Mouse (Mus musculus) hindbrain, postnatal 0 days (tissue): Measurements from ENCODE around the gene Gatad2b. TPM values are rescaled to one million over a fixed set of nuclear protein-coding genes. Genes with fewer than 3 reads are reported as not detected.

ENCODE experiments used
- ATAC-seq: fragments of 200-750 bp; cut with Nextera tagmentation; 2 replicates; pipeline ENCODE4 v1.8.0; 2017; ENCODE audit warnings: mild to moderate bottlenecking, moderate TSS enrichment, moderate library complexity
- DNase-seq: peaks from one replicate; pipeline ENCODE4 v3.0.0-alpha.2; 2015; ENCODE audit warnings: low spot score
- H3K27ac ChIP-seq: fragments of 300-500 bp; sonication (generic); 2 replicates; pipeline ENCODE4 v1.5.1; 2014; ENCODE audit warnings: mild to moderate bottlenecking
- H3K27me3 ChIP-seq: fragments of 300-500 bp; sonication (generic); 2 replicates; pipeline ENCODE4 v1.6.1; 2014; ENCODE audit warnings: low read length, mixed read lengths; ENCODE audit not compliant: insufficient read depth
- H3K36me3 ChIP-seq: fragments of 300-500 bp; sonication (generic); 2 replicates; pipeline ENCODE4 v1.6.1; 2014; ENCODE audit warnings: low read length, mixed read lengths; ENCODE audit not compliant: insufficient read depth
- H3K4me1 ChIP-seq: fragments of 300-500 bp; sonication (generic); 2 replicates; pipeline ENCODE4 v1.6.1; 2014; ENCODE audit warnings: antibody characterized with exemption, low read length, mixed read lengths; ENCODE audit not compliant: insufficient read depth
- H3K4me2 ChIP-seq: fragments of 300-500 bp; sonication (generic); 2 replicates; pipeline ENCODE4 v1.6.1; 2014; ENCODE audit warnings: low read depth, mild to moderate bottlenecking, low read length, moderate library complexity, mixed read lengths
- H3K4me3 ChIP-seq: fragments of 300-500 bp; sonication (generic); 2 replicates; pipeline ENCODE4 v1.5.1; 2014; ENCODE audit warnings: low read length
- H3K9ac ChIP-seq: fragments of 300-500 bp; sonication (generic); replicated peaks from 2 replicates; pipeline ENCODE4 v1.6.1; 2014; ENCODE audit warnings: mild to moderate bottlenecking, low read length, moderate library complexity, mixed read lengths
- H3K9me3 ChIP-seq: fragments of 300-500 bp; sonication (generic); 2 replicates; pipeline ENCODE4 v1.6.1; 2016; ENCODE audit warnings: low read length, mixed read lengths
- CTCF ChIP-seq: IDR thresholded peaks from 2 replicates; pipeline ENCODE4 v1.5.1; 2016; ENCODE audit warnings: antibody characterized with exemption, control low read depth, low read depth
- WGBS: fragments of 180-500 bp; shearing (Covaris S2); extraction: QIAGEN DNeasy Blood & Tissue Kit; methylation state at CpG from one replicate; pipeline ENCODE4 v1.1.7; 2014; 5-methylcytosine and 5-hydroxymethylcytosine counted together
- polyA plus RNA-seq: library from polyadenylated mRNA; unstranded; fragments of >200 nt; fragmentation: Nextera tagmentation; extraction: Ambion mirVana; gene quantifications from 2 replicates; pipeline ENCODE4 v1.2.1, GENCODE M21; 2015
- total RNA-seq: library from RNA; depleted of rRNA; stranded (reverse); fragments of >200 nt; gene quantifications from 2 replicates; pipeline ENCODE4 v1.2.3, GENCODE M21; 2014

Gene Gatad2b
- total and polyA plus RNA-seq, 2 experiments from 2014 or later: 14.2 to 31.5 TPM

GRCm38 (mm10) chr3:90367001-90367632 is 74.1 kb downstream of the Gatad2b start:
- H3K9me3 ChIP-seq: no peaks in the 10 kb centered on the region
- no peak for ATAC-seq
- 91% methylated on average over 5 of the region's 5 CpGs for WGBS
- DNase-seq: no peak
- TF ChIP-seq CTCF: no peak
- no peak overlapping the region for H3K27ac ChIP-seq
- no peaks in the 10 kb centered on the region for H3K27me3 ChIP-seq
- no peaks in the 10 kb centered on the region for H3K36me3 ChIP-seq
- H3K4me1 ChIP-seq: no peaks in the 10 kb centered on the region
- no peak overlapping the region for H3K9ac ChIP-seq
- H3K4me2 ChIP-seq: no peak overlapping the region
- H3K4me3 ChIP-seq: no peak overlapping the region

- TF ChIP-seq CTCF: no peak
- Histone ChIP-seq H3K27me3 (no peaks in the 10 kb centered on the region), H3K9me3 (no peaks in the 10 kb centered on the region), H3K9ac (no peak overlapping the region), H3K4me2 (no peak overlapping the region), H3K4me3 (no peak overlapping the region), H3K4me1 (no peaks in the 10 kb centered on the region), H3K27ac (no peak overlapping the region), H3K36me3 (no peaks in the 10 kb centered on the region)
- ATAC-seq (no peak), DNase-seq (no peak)
- 18% methylated on average over 2 of the region's 2 CpGs for WGBS
Observed at GRCm38 (mm10) chr3:90369041-90369440, 76.1 kb downstream of the Gatad2b start.

GRCm38 (mm10) chr3:90371857-90372256 is 78.9 kb downstream of the Gatad2b start:
- H3K9ac ChIP-seq: no peak overlapping the region
- DNase-seq (no peak), ATAC-seq (no peak)
- no peaks in the 10 kb centered on the region for H3K36me3 ChIP-seq
- no peaks in the 10 kb centered on the region for H3K4me1 ChIP-seq
- WGBS: 79% methylated on average over 7 of the region's 7 CpGs
- no peaks in the 10 kb centered on the region for H3K9me3 ChIP-seq
- H3K4me3 ChIP-seq: no peak overlapping the region
- H3K4me2 ChIP-seq: no peak overlapping the region
- H3K27ac ChIP-seq: no peak overlapping the region
- TF ChIP-seq CTCF: no peak
- no peaks in the 10 kb centered on the region for H3K27me3 ChIP-seq

- DNase-seq: no peak
- no peak for TF ChIP-seq CTCF
- Histone ChIP-seq H3K27ac (no peak overlapping the region), H3K27me3 (no peaks in the 10 kb centered on the region), H3K4me2 (no peak overlapping the region), H3K4me1 (no peaks in the 10 kb centered on the region), H3K9ac (no peak overlapping the region), H3K36me3 (no peaks in the 10 kb centered on the region), H3K4me3 (no peak overlapping the region), H3K9me3 (no peaks in the 10 kb centered on the region)
- no peak for ATAC-seq
- 56% methylated on average over 5 of the region's 5 CpGs for WGBS
Observed at GRCm38 (mm10) chr3:90372817-90373216, 79.8 kb downstream of the Gatad2b start.

GRCm38 (mm10) chr3:90373432-90374028 is 80.6 kb downstream of the Gatad2b start:
- TF ChIP-seq CTCF: peak; percentile 92
- Histone ChIP-seq H3K27me3 (no peaks in the 10 kb centered on the region), H3K9ac (no peak overlapping the region), H3K27ac (no peak overlapping the region), H3K4me1 (no peaks in the 10 kb centered on the region), H3K36me3 (no peaks in the 10 kb centered on the region), H3K4me3 (no peak overlapping the region), H3K4me2 (no peak overlapping the region), H3K9me3 (no peaks in the 10 kb centered on the region)
- 25% methylated on average over 4 of the region's 4 CpGs for WGBS
- ATAC-seq: peak; percentile 76
- DNase-seq: peak; percentile 95

- no peak for TF ChIP-seq CTCF
- Histone ChIP-seq H3K9me3 (no peaks in the 10 kb centered on the region), H3K4me2 (no peak overlapping the region), H3K4me1 (no peaks in the 10 kb centered on the region), H3K27ac (no peak overlapping the region), H3K9ac (no peak overlapping the region), H3K27me3 (no peaks in the 10 kb centered on the region), H3K36me3 (no peaks in the 10 kb centered on the region), H3K4me3 (no peak overlapping the region)
- ATAC-seq (no peak), DNase-seq (no peak)
- 81% methylated on average over 4 of the region's 4 CpGs for WGBS
Observed at GRCm38 (mm10) chr3:90374368-90374767, 81.4 kb downstream of the Gatad2b start.

GRCm38 (mm10) chr3:90375562-90376246 is 82.7 kb downstream of the Gatad2b start:
- no peaks in the 10 kb centered on the region for H3K9me3 ChIP-seq
- H3K36me3 ChIP-seq: no peaks in the 10 kb centered on the region
- H3K4me1 ChIP-seq: no peaks in the 10 kb centered on the region
- ATAC-seq (peak; percentile 10; the same call in 1 of the 2 replicates), DNase-seq (no peak)
- no peaks in the 10 kb centered on the region for H3K27me3 ChIP-seq
- no peak overlapping the region for H3K4me2 ChIP-seq
- TF ChIP-seq CTCF: no peak
- H3K9ac ChIP-seq: no peak overlapping the region
- H3K27ac ChIP-seq: no peak overlapping the region
- no peak overlapping the region for H3K4me3 ChIP-seq
- 16% methylated on average over 3 of the region's 3 CpGs for WGBS
